Mouse (Mus musculus) forebrain, embryonic 11.5 days (tissue): ENCODE results near the gene Plcl2. TPM values are rescaled to one million over a fixed set of nuclear protein-coding genes. Genes with fewer than 3 reads are reported as not detected.

Experiments
- ATAC-seq: fragments of 200-750 bp; cut with Nextera tagmentation; replicated peaks from 2 replicates; pipeline ENCODE4 v1.8.0; 2017; ENCODE audit warnings: moderate TSS enrichment; ENCODE audit not compliant: low FRiP score
- DNase-seq: peaks from one replicate; pipeline ENCODE4 v3.0.0-alpha.2; 2017; ENCODE audit warnings: low spot score
- H3K27ac ChIP-seq: fragments of 300-500 bp; sonication (generic); 2 replicates; pipeline ENCODE4 v1.5.1; 2014; ENCODE audit warnings: low read depth, low read length
- H3K27me3 ChIP-seq: fragments of 300-500 bp; sonication (generic); 2 replicates; pipeline ENCODE4 v1.6.1; 2014; ENCODE audit warnings: mild to moderate bottlenecking, low read length, mixed read lengths; ENCODE audit not compliant: control insufficient read depth, insufficient read depth
- H3K36me3 ChIP-seq: fragments of 300-500 bp; sonication (generic); 2 replicates; pipeline ENCODE4 v1.6.1; 2014; ENCODE audit warnings: mild to moderate bottlenecking, low read length, moderate library complexity, mixed read lengths; ENCODE audit not compliant: control insufficient read depth, insufficient read depth
- H3K4me1 ChIP-seq: fragments of 300-500 bp; sonication (generic); replicated peaks from 2 replicates; pipeline ENCODE4 v1.6.1; 2014; ENCODE audit warnings: low read length, mixed read lengths; ENCODE audit not compliant: control insufficient read depth, insufficient read depth
- H3K4me2 ChIP-seq: fragments of 300-500 bp; sonication (generic); 2 replicates; pipeline ENCODE4 v1.6.1; 2014; ENCODE audit warnings: low read depth, mild to moderate bottlenecking, low read length, moderate library complexity, mixed read lengths; ENCODE audit not compliant: severe bottlenecking
- H3K4me3 ChIP-seq: fragments of 300-500 bp; sonication (generic); 2 replicates; pipeline ENCODE4 v1.5.1; 2014; ENCODE audit warnings: low read depth, low read length
- H3K9ac ChIP-seq: fragments of 300-500 bp; sonication (generic); 2 replicates; pipeline ENCODE4 v1.6.1; 2014; ENCODE audit warnings: low read length
- H3K9me3 ChIP-seq: fragments of 300-500 bp; sonication (generic); 2 replicates; pipeline ENCODE4 v1.6.1; 2016; ENCODE audit warnings: low read length, mixed read lengths; ENCODE audit not compliant: control insufficient read depth
- WGBS: fragments of 180-500 bp; shearing (Covaris S2); extraction: QIAGEN DNeasy Blood & Tissue Kit; methylation state at CpG from one replicate; pipeline ENCODE4 v1.1.7; 2014; 5-methylcytosine and 5-hydroxymethylcytosine counted together
- polyA plus RNA-seq: library from polyadenylated mRNA; unstranded; fragments of >200 nt; fragmentation: Nextera tagmentation; extraction: Ambion mirVana; gene quantifications from 2 replicates; pipeline ENCODE4 v1.2.1, GENCODE M21; 2014

The Plcl2 gene
- polyA plus RNA-seq, 1 experiment from 2014 or later, result 7.7 TPM

GRCm38 (mm10) chr17:50505910-50506634, 3.1 kb upstream of the Plcl2 start:
- H3K9ac ChIP-seq, result no peak overlapping the region
- DNase-seq, result no peak
- H3K4me2 ChIP-seq, result no peak overlapping the region
- WGBS, result 81% methylated on average over 10 of the region's 10 CpGs
- no peaks in the 10 kb centered on the region for H3K4me1 ChIP-seq
- H3K27ac ChIP-seq, result no peak overlapping the region
- no peaks in the 10 kb centered on the region for H3K9me3 ChIP-seq
- H3K27me3 ChIP-seq, result no peaks in the 10 kb centered on the region
- H3K4me3 ChIP-seq, result no peak overlapping the region
- H3K36me3 ChIP-seq, result no peaks in the 10 kb centered on the region
- no peak for ATAC-seq

DNA sequence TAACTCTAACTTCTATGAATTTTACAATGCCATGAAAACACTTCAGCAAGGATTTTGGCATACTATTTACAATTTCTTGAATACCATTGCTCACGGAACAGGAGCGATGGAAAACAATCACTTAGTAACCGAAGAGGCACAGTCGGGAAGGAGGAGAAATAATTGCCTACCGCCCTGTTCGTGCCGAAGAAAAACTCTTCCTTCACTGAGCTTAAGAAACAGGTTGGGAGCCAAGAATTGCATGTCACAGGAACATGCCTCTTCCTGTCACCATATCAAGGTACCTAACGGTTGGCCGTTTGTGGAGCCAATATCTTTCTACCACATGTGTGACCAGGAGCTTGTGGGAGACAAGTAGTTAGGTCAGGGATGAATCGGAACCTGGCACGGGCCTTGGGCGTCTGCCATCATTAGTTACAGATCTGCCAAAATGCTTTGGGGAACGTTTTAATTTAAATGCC, 2.3 kb upstream of the Plcl2 start:
- H3K4me3 ChIP-seq, result no peak overlapping the region

DNA sequence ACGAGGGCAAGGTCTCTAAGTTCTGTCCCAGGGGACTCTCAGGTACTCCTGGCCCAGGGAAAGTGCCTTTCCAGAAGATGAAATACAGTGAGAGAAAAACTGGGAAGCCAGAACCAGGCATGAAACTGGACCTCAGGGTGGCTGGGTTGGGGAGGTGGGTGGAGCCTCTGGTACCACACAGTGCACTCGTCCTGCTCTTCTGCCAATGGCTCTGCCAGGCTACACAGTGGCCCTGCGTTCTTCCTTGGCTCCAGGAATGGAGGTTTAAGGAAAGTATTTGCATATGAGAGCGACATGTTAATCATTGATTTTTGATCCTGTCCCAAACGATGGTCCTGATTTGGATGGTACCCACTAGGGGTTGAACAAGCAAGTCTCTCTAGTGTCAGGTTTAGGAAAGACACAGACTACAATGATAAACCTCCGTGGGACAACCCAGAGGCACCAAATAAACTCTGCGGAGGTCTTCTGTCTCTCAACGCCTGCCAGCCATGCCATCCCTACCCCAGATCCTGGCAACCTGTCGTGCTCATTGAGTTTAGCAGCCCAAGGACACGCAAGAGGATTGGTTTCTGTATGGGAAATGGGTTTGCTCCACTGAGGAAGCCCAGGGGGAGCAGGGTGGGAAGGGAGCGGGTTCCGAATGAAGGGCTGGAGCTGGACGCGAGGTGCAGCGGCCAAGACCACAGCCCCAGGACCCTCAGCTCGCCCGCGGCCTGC, 988 bp upstream of the Plcl2 start:
- ATAC-seq, result peak; percentile 16; the same call in 1 of the 2 replicates
- WGBS, result 14% methylated on average over 18 of the region's 18 CpGs

More for the DNA sequence above, 2.3 kb upstream of the Plcl2 start:
- H3K9ac ChIP-seq, result no peak overlapping the region
- WGBS, result 89% methylated on average over 13 of the region's 13 CpGs
- no peaks in the 10 kb centered on the region for H3K27me3 ChIP-seq
- H3K9me3 ChIP-seq, result no peaks in the 10 kb centered on the region
- no peaks in the 10 kb centered on the region for H3K4me1 ChIP-seq
- DNase-seq, result no peak
- H3K36me3 ChIP-seq, result no peaks in the 10 kb centered on the region
- no peak for ATAC-seq
- H3K27ac ChIP-seq, result no peak overlapping the region
- H3K4me2 ChIP-seq, result no peak overlapping the region

DNA sequence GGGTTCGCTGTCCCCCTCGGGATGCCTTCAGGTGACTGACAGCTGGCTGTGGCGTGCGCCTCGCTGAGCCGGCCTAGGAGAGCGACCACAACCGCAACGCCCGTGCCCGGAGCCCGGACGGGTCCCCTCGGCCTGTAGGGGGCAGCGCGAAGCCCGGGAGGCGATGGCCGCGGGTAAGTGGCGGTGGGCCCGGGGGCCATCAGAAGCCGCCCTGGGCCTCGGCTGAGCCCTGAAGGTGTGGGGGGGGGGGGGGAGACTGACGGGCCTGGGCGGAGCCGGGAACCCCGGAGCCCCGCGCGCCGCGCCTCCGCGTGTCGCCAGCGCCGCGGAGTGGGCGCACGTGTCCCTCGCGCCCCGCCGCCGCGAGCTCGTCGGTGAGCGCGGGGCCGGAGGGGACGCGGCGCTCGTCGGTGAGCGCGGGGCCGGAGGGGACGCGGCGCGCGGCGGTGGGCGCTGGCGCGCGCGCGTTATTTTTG, 390 bp upstream of the Plcl2 start:
- WGBS, result under 1% methylated on average over 63 of the region's 72 CpGs
- H3K4me1 ChIP-seq, result no peaks in the 10 kb centered on the region
- no peaks in the 10 kb centered on the region for H3K9me3 ChIP-seq
- H3K36me3 ChIP-seq, result no peaks in the 10 kb centered on the region
- DNase-seq, result peak; percentile 94
- peak overlapping the region; percentile 62 for H3K4me2 ChIP-seq
- ATAC-seq, result peak; percentile 89
- no peaks in the 10 kb centered on the region for H3K27me3 ChIP-seq
- H3K9ac ChIP-seq, result peak overlapping the region; percentile 93
- H3K27ac ChIP-seq, result peak overlapping the region; percentile 86
- H3K4me3 ChIP-seq, result peak overlapping the region; percentile 82

More for the DNA sequence above, 988 bp upstream of the Plcl2 start:
- peak overlapping the region; percentile 62 for H3K4me2 ChIP-seq
- H3K4me1 ChIP-seq, result no peaks in the 10 kb centered on the region
- peak overlapping the region; percentile 82 for H3K4me3 ChIP-seq
- no peaks in the 10 kb centered on the region for H3K9me3 ChIP-seq
- H3K27ac ChIP-seq, result no peak overlapping the region
- no peaks in the 10 kb centered on the region for H3K27me3 ChIP-seq
- DNase-seq, result no peak
- H3K36me3 ChIP-seq, result no peaks in the 10 kb centered on the region
- H3K9ac ChIP-seq, result peak overlapping the region; percentile 93

DNA sequence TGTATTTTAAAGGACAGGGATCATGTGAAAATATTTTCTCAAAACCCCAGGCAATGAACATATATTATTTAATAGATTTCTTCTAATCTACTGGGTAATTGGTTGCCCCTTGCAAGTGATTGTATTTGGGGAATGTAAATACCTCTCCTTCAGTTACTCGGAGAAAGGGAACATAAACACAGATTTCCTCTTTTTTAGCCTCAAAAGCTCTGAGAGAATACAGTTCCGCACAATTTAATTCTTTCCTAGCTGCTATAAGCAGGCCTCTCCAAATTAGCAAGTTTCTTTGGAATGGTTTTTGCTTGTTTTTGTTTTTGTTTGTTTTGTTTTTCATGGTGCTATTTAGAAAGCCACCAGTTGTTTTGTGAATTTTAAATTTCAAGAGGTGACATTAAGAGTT, 1.1 kb downstream of the Plcl2 start:
- no peak for ATAC-seq
- WGBS, result 43% methylated on average over 2 of the region's 2 CpGs
- peak overlapping the region; percentile 93; the same call in 1 of the 2 replicates for H3K9ac ChIP-seq

DNA sequence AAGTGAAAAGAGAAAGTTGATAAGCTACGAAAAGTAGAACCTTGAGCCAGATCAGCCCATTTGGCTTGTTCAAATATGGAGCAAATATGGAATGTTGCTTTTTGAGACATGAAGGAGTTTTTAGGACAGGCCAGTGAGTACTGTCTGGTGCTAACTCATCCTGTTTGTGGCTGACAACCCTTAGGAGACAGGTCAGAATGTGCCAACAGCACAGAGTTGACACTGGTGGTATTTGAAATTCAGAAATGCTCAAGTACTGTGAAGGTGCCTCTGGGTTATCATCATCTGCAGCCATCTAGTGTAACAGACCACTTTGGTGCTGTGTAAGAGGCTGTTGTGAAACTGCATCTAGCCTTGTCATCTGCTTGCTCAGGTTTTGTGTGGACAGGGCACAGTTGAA, 1.5 kb downstream of the Plcl2 start:
- peak overlapping the region; percentile 62; the same call in 1 of the 2 replicates for H3K4me2 ChIP-seq
- no peaks in the 10 kb centered on the region for H3K36me3 ChIP-seq
- WGBS, result 93% methylated on average over 1 of the region's 1 CpGs
- no peak overlapping the region for H3K4me3 ChIP-seq
- no peak for ATAC-seq
- no peaks in the 10 kb centered on the region for H3K9me3 ChIP-seq
- DNase-seq, result no peak
- H3K27me3 ChIP-seq, result no peaks in the 10 kb centered on the region
- no peaks in the 10 kb centered on the region for H3K4me1 ChIP-seq
- no peak overlapping the region for H3K9ac ChIP-seq
- H3K27ac ChIP-seq, result no peak overlapping the region

More for the DNA sequence above, 1.1 kb downstream of the Plcl2 start:
- Histone ChIP-seq H3K36me3 (no peaks in the 10 kb centered on the region), H3K27me3 (no peaks in the 10 kb centered on the region), H3K4me1 (no peaks in the 10 kb centered on the region), H3K9me3 (no peaks in the 10 kb centered on the region), H3K4me3 (peak overlapping the region; percentile 82), H3K27ac (no peak overlapping the region), H3K4me2 (peak overlapping the region; percentile 62)
- DNase-seq, result no peak

DNA sequence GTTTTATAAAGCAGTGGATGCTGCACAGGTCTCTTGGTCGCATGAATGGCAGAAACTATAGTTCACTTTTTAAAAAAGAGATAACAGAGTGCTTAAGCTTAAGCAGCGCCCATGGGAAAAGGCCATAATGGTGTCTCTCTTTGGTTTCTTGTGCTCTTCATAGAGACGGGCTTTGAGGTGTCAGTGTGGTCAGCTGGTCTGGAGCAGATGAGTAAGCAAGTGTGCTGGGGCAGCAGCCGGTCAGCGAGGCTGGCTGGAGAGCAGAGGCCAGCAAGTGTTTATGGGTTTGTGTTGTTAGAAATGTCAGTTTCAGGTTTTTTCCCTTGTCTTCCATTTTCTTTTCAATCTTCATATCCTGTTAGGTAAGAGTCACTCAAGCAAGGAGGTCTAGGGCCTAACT, 3.0 kb downstream of the Plcl2 start:
- ATAC-seq (no peak), DNase-seq (no peak)
- no peak overlapping the region for H3K4me3 ChIP-seq
- 85% methylated on average over 5 of the region's 5 CpGs for WGBS
- no peaks in the 10 kb centered on the region for H3K4me1 ChIP-seq
- no peaks in the 10 kb centered on the region for H3K27me3 ChIP-seq
- no peak overlapping the region for H3K4me2 ChIP-seq
- no peak overlapping the region for H3K27ac ChIP-seq
- H3K9me3 ChIP-seq, result no peaks in the 10 kb centered on the region
- no peaks in the 10 kb centered on the region for H3K36me3 ChIP-seq
- H3K9ac ChIP-seq, result no peak overlapping the region

DNA sequence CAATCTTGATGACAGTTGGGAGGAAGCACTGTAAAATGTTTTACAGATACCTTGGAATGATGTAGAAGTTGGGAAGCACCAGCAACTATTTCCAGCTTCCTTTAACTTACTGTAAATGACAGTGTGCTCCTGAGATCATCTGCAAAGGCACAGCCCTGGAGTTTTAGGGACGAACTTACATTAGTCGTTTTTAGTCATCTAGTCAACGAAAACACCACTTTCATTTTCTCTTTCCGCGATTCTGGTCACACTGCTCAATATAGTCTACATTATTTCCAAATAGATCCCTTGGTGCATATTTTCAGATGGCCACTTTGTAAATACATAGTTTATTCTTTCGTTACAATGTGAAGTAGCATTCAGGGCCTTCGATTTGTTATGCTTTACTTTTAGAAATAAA, 3.6 kb downstream of the Plcl2 start:
- 95% methylated on average over 7 of the region's 7 CpGs for WGBS
- H3K27me3 ChIP-seq, result no peaks in the 10 kb centered on the region
- no peaks in the 10 kb centered on the region for H3K9me3 ChIP-seq
- H3K4me1 ChIP-seq, result no peaks in the 10 kb centered on the region
- DNase-seq, result no peak
- H3K4me2 ChIP-seq, result no peak overlapping the region
- no peak overlapping the region for H3K4me3 ChIP-seq
- no peaks in the 10 kb centered on the region for H3K36me3 ChIP-seq
- H3K9ac ChIP-seq, result no peak overlapping the region
- no peak overlapping the region for H3K27ac ChIP-seq
- ATAC-seq, result no peak
